Mouse (Mus musculus) small intestine, adult 10 weeks (tissue): ENCODE results near the gene Gpr83. TPM values are rescaled to one million over a fixed set of nuclear protein-coding genes. Genes with fewer than 3 reads are reported as not detected.

Experiments
- polyA plus RNA-seq: library from polyadenylated mRNA; stranded (reverse); fragments of 350-450 nt; fragmentation: Illumina TruSeq; extraction: RNeasy Lipid Tissue Mini Kit (QIAGEN cat#74804); gene quantifications from one replicate; pipeline ENCODE4 v1.2.3, GENCODE M21; 2014; ENCODE audit warnings: low replicate concordance

Gpr83 gene
- 0.15 TPM for polyA plus RNA-seq

DNA sequence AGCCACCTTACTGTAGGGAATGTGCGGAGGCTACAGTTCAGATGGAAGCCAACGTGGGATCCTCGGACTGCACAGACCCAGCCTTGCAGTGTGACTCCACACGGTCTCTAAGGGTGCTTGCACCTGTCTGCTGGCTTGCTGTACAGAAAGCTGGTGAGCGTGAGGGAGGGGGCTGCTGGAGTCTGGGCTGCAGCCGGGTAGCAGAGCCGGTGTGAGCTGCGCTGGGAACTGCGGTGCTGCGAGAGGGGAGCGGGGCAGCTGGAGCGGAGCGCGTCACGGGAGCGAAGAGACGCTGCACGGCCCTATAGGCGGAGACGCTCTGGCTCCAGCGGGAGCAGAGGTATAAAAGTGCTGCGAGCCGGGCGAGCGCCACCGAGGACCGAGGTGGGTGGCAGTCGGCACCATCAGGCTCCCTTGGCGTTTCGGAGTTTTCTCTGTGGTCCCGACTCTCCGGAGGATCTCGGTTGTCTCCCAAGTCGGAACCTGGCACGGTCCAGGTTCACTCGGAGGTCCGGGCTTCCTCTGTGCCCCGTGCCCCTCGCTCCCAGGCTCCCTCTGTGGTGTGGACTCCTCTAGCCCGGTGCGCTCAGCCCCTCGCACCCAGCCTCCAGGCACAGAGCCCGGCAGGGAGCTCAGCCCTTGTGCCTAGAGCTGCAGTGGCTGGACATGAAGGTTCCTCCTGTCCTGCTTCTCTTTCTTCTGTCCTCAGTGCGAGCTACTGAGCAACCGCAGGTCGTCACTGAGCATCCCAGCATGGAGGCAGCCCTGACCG lies at the start of gene Gpr83:
Gene Gpr83, plus strand, starts transcription at position 343 of the 772 bp plus-strand sequence.

DNA sequence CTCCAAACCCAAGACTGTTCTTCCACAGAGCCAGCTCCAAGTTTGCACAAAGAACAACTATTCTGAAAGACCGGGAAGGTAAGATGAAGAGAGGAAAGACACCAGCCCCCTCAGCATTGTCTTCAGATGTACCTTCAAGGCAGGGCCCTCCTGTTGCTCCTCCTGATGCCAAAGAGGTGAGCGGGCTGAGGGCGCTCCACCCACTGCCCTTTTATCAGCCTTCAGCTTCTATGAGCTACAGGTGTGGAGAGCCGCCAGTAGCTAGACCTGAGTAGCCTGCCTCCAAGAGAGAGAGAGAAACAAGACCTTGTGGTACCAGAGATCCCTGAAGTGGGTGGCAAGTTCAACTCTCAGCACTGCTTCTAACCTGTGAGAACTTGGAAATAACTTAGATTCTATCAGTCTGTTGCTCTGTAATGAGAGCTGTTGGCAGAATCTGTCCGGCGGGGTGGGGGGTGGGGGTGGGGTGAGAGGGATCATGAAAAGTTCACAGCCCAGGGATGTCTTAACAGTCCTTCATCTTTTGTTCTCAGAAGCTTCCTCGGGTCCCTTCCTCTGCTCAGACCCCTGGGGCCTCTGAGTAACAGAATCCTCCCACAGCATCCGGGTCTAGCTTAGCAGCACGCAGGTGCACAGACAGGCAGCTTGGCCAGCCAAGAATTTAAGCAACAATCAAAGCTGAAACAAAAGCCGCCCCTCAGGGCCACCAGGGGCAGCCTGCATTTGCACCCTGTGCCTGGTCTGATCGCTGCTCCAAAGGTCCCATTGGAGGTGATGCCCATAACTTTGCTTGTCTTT lies 43.8 kb downstream of the Gpr83 start, which contains the start of gene Izumo1r:
Gene Izumo1r, minus strand, starts transcription at position 369 of the 798 bp plus-strand sequence.

Other genes with a start within 250 kb of the Gpr83 start
- gene Amotl1, start 215.2 kb upstream of the Gpr83 start, polyA plus RNA-seq = 2.0 TPM
- gene Piwil4, start 119.5 kb upstream of the Gpr83 start, polyA plus RNA-seq = 0.93 TPM
- 23.1 TPM for gene Fut4, start 107.8 kb upstream of the Gpr83 start, polyA plus RNA-seq
- gene 1700012B09Rik, start 89.2 kb upstream of the Gpr83 start, polyA plus RNA-seq = not detected
- 16.7 TPM for gene Mre11a, start 75.6 kb upstream of the Gpr83 start, polyA plus RNA-seq
- 52.8 TPM for gene Ankrd49, start 75.4 kb upstream of the Gpr83 start, polyA plus RNA-seq
- not detected for gene Izumo1r, start 43.7 kb downstream of the Gpr83 start, polyA plus RNA-seq
- 22.1 TPM for gene Panx1, start 185.3 kb downstream of the Gpr83 start, polyA plus RNA-seq